Mouse (Mus musculus) small intestine, adult 2 months (tissue): ENCODE results near the gene Slc45a3.

Source experiments
- CTCF ChIP-seq: fragments of 200-500 bp; IDR thresholded peaks from 2 replicates; pipeline ENCODE4 v1.5.1; 2012; ENCODE audit warnings: low read depth, mild to moderate bottlenecking, control low read depth, inconsistent platforms, low read length, moderate library complexity, mixed read lengths; ENCODE audit not compliant: insufficient replicate concordance, insufficient read length; ENCODE audit errors: extremely low read depth
- POLR2A ChIP-seq: fragments of 200-500 bp; IDR thresholded peaks from 2 replicates; pipeline ENCODE4 v1.6.1; 2012; ENCODE audit warnings: low read depth, mild to moderate bottlenecking, control low read depth, inconsistent platforms, low read length, moderate library complexity

DNA sequence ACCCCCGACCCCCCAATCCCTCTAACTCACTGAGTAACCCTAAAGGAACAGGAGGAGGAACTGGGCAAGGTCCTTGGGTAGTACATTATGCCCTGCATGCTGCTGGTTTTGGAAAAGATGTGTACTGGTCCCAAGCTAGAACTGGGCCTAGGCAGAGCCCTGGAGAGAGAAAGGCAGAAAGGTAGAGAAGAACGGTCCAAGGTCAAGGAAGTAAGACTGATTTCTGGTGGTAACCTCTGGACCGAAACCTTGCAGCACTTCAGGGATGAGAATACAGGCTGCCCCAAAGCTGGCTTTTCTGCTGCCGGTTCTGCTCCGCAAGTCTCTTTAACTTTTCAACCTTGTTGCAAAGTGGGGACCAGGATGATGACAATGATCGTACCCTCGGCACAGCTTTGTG, 1.8 kb downstream of the Slc45a3 start:
- no peak for TF ChIP-seq CTCF
- TF ChIP-seq POLR2A = no peak
